Mouse (Mus musculus): ENCODE data around the gene Nmb. TPM values are rescaled to one million over a fixed set of nuclear protein-coding genes. Genes with fewer than 3 reads are reported as not detected.

Nmb gene
- polyA plus RNA-seq, 1 experiment, result 2.0 TPM

- no peak for DNase-seq (ENCODE audit: low read depth, low spot score)
- WGBS, result 74% methylated on average over 8 of the region's 8 CpGs
These were observed 40.0 kb downstream of the Nmb start for GRCm38 (mm10) chr7:80864831-80865230.

- WGBS, result 61% methylated on average over 1 of the region's 1 CpGs
These were observed 40.7 kb downstream of the Nmb start for GRCm38 (mm10) chr7:80864151-80864550.

GRCm38 (mm10) chr7:80863520-80863919, 41.4 kb downstream of the Nmb start:
- 77% methylated on average over 5 of the region's 5 CpGs for WGBS
- DNase-seq (ENCODE audit: low read depth, low spot score), result no peak

More at GRCm38 (mm10) chr7:80864151-80864550, 40.7 kb downstream of the Nmb start:
- no peak for DNase-seq (ENCODE audit: low read depth, low spot score)

GRCm38 (mm10) chr7:80862475-80862874, 42.4 kb downstream of the Nmb start:
- WGBS, result 88% methylated on average over 2 of the region's 2 CpGs
- no peak for DNase-seq (ENCODE audit: low read depth, low spot score)

- DNase-seq (ENCODE audit: low read depth, low spot score), result peak; percentile 89
- under 1% methylated on average over 40 of the region's 40 CpGs for WGBS
These were observed 44.1 kb downstream of the Nmb start, which contains the start of gene Zscan2 for GRCm38 (mm10) chr7:80860729-80861274. Zscan2 (plus strand) TSS chr7:80860920.

- under 1% methylated on average over 13 of the region's 13 CpGs for WGBS
- DNase-seq (ENCODE audit: low read depth, low spot score), result no peak
These were observed 44.6 kb downstream of the Nmb start for GRCm38 (mm10) chr7:80860227-80860626.

- DNase-seq (ENCODE audit: low read depth, low spot score), result no peak
- 8% methylated on average over 6 of the region's 6 CpGs for WGBS
These were observed 47.7 kb downstream of the Nmb start for GRCm38 (mm10) chr7:80857181-80857580.

GRCm38 (mm10) chr7:80855316-80855715, 49.6 kb downstream of the Nmb start:
- no peak for DNase-seq (ENCODE audit: low read depth, low spot score)

GRCm38 (mm10) chr7:80853218-80853617, 51.7 kb downstream of the Nmb start:
- DNase-seq (ENCODE audit: low read depth, low spot score), result no peak
- WGBS, result 97% methylated on average over 3 of the region's 3 CpGs

Other genes starting within 250 kb of the Nmb start
- gene Crtc3, start 216.2 kb downstream of the Nmb start, polyA plus RNA-seq (2012; rRNA removed), result 7.2 and 9.3 TPM in 2 replicates
- gene Iqgap1, start 79.1 kb downstream of the Nmb start, polyA plus RNA-seq (2012; rRNA removed), result 33.6 and 65.5 TPM in 2 replicates
- 1.3 and 1.9 TPM in 2 replicates for gene Zscan2, start 44.2 kb downstream of the Nmb start, polyA plus RNA-seq (2012; rRNA removed)
- gene Wdr73, start 3.8 kb downstream of the Nmb start, polyA plus RNA-seq (2012; rRNA removed), result 10.9 and 11.5 TPM in 2 replicates
- gene Sec11a, start 42.7 kb upstream of the Nmb start, polyA plus RNA-seq (2012; rRNA removed), result 62.5 and 64.8 TPM in 2 replicates
- 20.2 and 25.1 TPM in 2 replicates for gene Zfp592, start 88.6 kb upstream of the Nmb start, polyA plus RNA-seq (2012; rRNA removed)
- 0.01 and 0.03 TPM in 2 replicates for gene Alpk3, start 152.5 kb upstream of the Nmb start, polyA plus RNA-seq (2012; rRNA removed)
- 1.4 and 35.2 TPM in 2 replicates for gene Slc28a1, start 209.7 kb upstream of the Nmb start, polyA plus RNA-seq (2012; rRNA removed)